Mouse (Mus musculus): ENCODE data around the gene Atp9a. TPM values are rescaled to one million over a fixed set of nuclear protein-coding genes. Genes with fewer than 3 reads are reported as not detected.

The Atp9a gene
- polyA plus RNA-seq, 2 experiments, result 1.3 to 2.3 TPM

- DNase-seq (ENCODE audit: low read depth in 3 of 3, low spot score in 3 of 3), result no peak
- no peaks in the 10 kb centered on the region for H3K36me3 ChIP-seq (replicated peaks; ENCODE audit: control insufficient read depth, insufficient read depth, low read depth)
- no peak overlapping the region for H3K4me2 ChIP-seq (ENCODE audit: low read depth)
- H3K4me3 ChIP-seq (ENCODE audit: insufficient read depth in 1 of 2, low read depth in 2 of 2, low read length in 2 of 2), result no peak overlapping the region
- no peaks in the 10 kb centered on the region for H3K9me3 ChIP-seq (ENCODE audit: control insufficient read depth, low read length)
- WGBS (ENCODE audit: insufficient replicate concordance), result 80% methylated on average over 10 of the region's 10 CpGs
- no peak for TF ChIP-seq EP300 (IDR thresholded peaks at IDR 0.05; ENCODE audit: low read depth)
- H3K27me3 ChIP-seq (ENCODE audit: control insufficient read depth, insufficient read depth, low read length), result peaks cover 15% of the 10 kb centered on the region
- no peak overlapping the region for H3K27ac ChIP-seq
- ATAC-seq (ENCODE audit: insufficient read depth), result no peak
- H3K4me1 ChIP-seq (replicated peaks; ENCODE audit: control insufficient read depth in 2 of 2, insufficient read depth in 2 of 2, low read length in 1 of 2), result no peaks in the 10 kb centered on the region
- H3K9ac ChIP-seq (replicated peaks), result no peak overlapping the region
Measured at GRCm38 (mm10) chr2:168740496-168740895, 1.7 kb downstream of the Atp9a start.

- no peaks in the 10 kb centered on the region for H3K36me3 ChIP-seq (replicated peaks; ENCODE audit: control insufficient read depth, insufficient read depth, low read depth)
- no peak overlapping the region for H3K4me2 ChIP-seq (ENCODE audit: low read depth)
- TF ChIP-seq CTCF (IDR thresholded peaks at IDR 0.05; ENCODE audit: low read depth), result no peak
- no peak for TF ChIP-seq EP300 (IDR thresholded peaks at IDR 0.05; ENCODE audit: low read depth)
- H3K27ac ChIP-seq, result no peak overlapping the region
- DNase-seq (ENCODE audit: low read depth in 3 of 3, low spot score in 3 of 3), result no peak
- H3K27me3 ChIP-seq (ENCODE audit: control insufficient read depth, insufficient read depth, low read length), result peaks cover 15% of the 10 kb centered on the region
- H3K4me1 ChIP-seq (replicated peaks; ENCODE audit: control insufficient read depth in 2 of 2, insufficient read depth in 2 of 2, low read length in 1 of 2), result no peaks in the 10 kb centered on the region
- ATAC-seq (ENCODE audit: insufficient read depth), result no peak
- H3K9me3 ChIP-seq (ENCODE audit: control insufficient read depth, low read length), result no peaks in the 10 kb centered on the region
- H3K9ac ChIP-seq (replicated peaks), result no peak overlapping the region
- no peak overlapping the region for H3K4me3 ChIP-seq (ENCODE audit: insufficient read depth in 1 of 2, low read depth in 2 of 2, low read length in 2 of 2)
- WGBS (ENCODE audit: insufficient replicate concordance), result 69% methylated on average over 1 of the region's 1 CpGs
Measured at GRCm38 (mm10) chr2:168738854-168739253, 3.4 kb downstream of the Atp9a start.

GRCm38 (mm10) chr2:168737878-168738277, 4.3 kb downstream of the Atp9a start:
- peaks cover 15% of the 10 kb centered on the region for H3K27me3 ChIP-seq (ENCODE audit: control insufficient read depth, insufficient read depth, low read length)
- no peak overlapping the region for H3K9ac ChIP-seq (replicated peaks)
- no peaks in the 10 kb centered on the region for H3K4me1 ChIP-seq (replicated peaks; ENCODE audit: control insufficient read depth in 2 of 2, insufficient read depth in 2 of 2, low read length in 1 of 2)
- H3K36me3 ChIP-seq (replicated peaks; ENCODE audit: control insufficient read depth, insufficient read depth, low read depth), result no peaks in the 10 kb centered on the region
- H3K27ac ChIP-seq, result no peak overlapping the region
- ATAC-seq (ENCODE audit: insufficient read depth) (no peak), DNase-seq (ENCODE audit: low read depth in 3 of 3, low spot score in 3 of 3) (no peak)
- no peak overlapping the region for H3K4me3 ChIP-seq (ENCODE audit: insufficient read depth in 1 of 2, low read depth in 2 of 2, low read length in 2 of 2)
- TF ChIP-seq EP300 (IDR thresholded peaks at IDR 0.05; ENCODE audit: low read depth) (no peak), CTCF (IDR thresholded peaks at IDR 0.05; ENCODE audit: low read depth) (no peak)
- 79% methylated on average over 10 of the region's 10 CpGs for WGBS (ENCODE audit: insufficient replicate concordance)
- no peak overlapping the region for H3K4me2 ChIP-seq (ENCODE audit: low read depth)
- H3K9me3 ChIP-seq (ENCODE audit: control insufficient read depth, low read length), result no peaks in the 10 kb centered on the region

- TF ChIP-seq CTCF (IDR thresholded peaks at IDR 0.05; ENCODE audit: low read depth), result no peak
- TF ChIP-seq EP300 (IDR thresholded peaks at IDR 0.05; ENCODE audit: low read depth), result no peak
- Histone ChIP-seq H3K9ac (replicated peaks) (no peak overlapping the region), H3K27me3 (ENCODE audit: control insufficient read depth, insufficient read depth, low read length) (no peaks in the 10 kb centered on the region), H3K4me1 (replicated peaks; ENCODE audit: control insufficient read depth in 2 of 2, insufficient read depth in 2 of 2, low read length in 1 of 2) (no peaks in the 10 kb centered on the region), H3K9me3 (ENCODE audit: control insufficient read depth, low read length) (no peaks in the 10 kb centered on the region), H3K4me3 (ENCODE audit: insufficient read depth in 1 of 2, low read depth in 2 of 2, low read length in 2 of 2) (no peak overlapping the region), H3K36me3 (replicated peaks; ENCODE audit: control insufficient read depth, insufficient read depth, low read depth) (no peaks in the 10 kb centered on the region), H3K4me2 (ENCODE audit: low read depth) (no peak overlapping the region), H3K27ac (no peak overlapping the region)
- no peak for ATAC-seq (ENCODE audit: insufficient read depth)
- WGBS (ENCODE audit: insufficient replicate concordance), result 51% methylated on average over 11 of the region's 11 CpGs
- no peak for DNase-seq (ENCODE audit: low read depth in 3 of 3, low spot score in 3 of 3)
Measured at GRCm38 (mm10) chr2:168734023-168734422, 8.2 kb downstream of the Atp9a start.

- DNase-seq (ENCODE audit: low read depth in 3 of 3, low spot score in 3 of 3) (no peak), ATAC-seq (ENCODE audit: insufficient read depth) (no peak)
- H3K36me3 ChIP-seq (replicated peaks; ENCODE audit: control insufficient read depth, insufficient read depth, low read depth), result no peaks in the 10 kb centered on the region
- H3K27ac ChIP-seq, result no peak overlapping the region
- H3K4me3 ChIP-seq (ENCODE audit: insufficient read depth in 1 of 2, low read depth in 2 of 2, low read length in 2 of 2), result no peak overlapping the region
- TF ChIP-seq EP300 (IDR thresholded peaks at IDR 0.05; ENCODE audit: low read depth) (no peak), CTCF (IDR thresholded peaks at IDR 0.05; ENCODE audit: low read depth) (no peak)
- 65% methylated on average over 8 of the region's 8 CpGs for WGBS (ENCODE audit: insufficient replicate concordance)
- no peak overlapping the region for H3K9ac ChIP-seq (replicated peaks)
- no peaks in the 10 kb centered on the region for H3K9me3 ChIP-seq (ENCODE audit: control insufficient read depth, low read length)
- no peak overlapping the region for H3K4me2 ChIP-seq (ENCODE audit: low read depth)
- H3K4me1 ChIP-seq (replicated peaks; ENCODE audit: control insufficient read depth in 2 of 2, insufficient read depth in 2 of 2, low read length in 1 of 2), result peaks cover 0 to 2% of the 10 kb centered on the region in 2 experiments; a peak in 1 of 4 replicates
- no peaks in the 10 kb centered on the region for H3K27me3 ChIP-seq (ENCODE audit: control insufficient read depth, insufficient read depth, low read length)
Measured at GRCm38 (mm10) chr2:168731258-168731657, 11.0 kb downstream of the Atp9a start.

All from liver, embryonic 14.5 days (tissue).